Mouse (Mus musculus) CD4-positive helper T cell, adult 2 months (primary cell): ENCODE data around the gene Clpb.
A peak's percentile ranks its signal among the peaks of the same experiment; 100 is the strongest.

ENCODE experiments used
- DNase-seq: peaks from one replicate; pipeline ENCODE4 v3.0.0-alpha.2; 2012; ENCODE audit warnings: low read depth, missing footprints, low spot score

Gene Clpb

DNA sequence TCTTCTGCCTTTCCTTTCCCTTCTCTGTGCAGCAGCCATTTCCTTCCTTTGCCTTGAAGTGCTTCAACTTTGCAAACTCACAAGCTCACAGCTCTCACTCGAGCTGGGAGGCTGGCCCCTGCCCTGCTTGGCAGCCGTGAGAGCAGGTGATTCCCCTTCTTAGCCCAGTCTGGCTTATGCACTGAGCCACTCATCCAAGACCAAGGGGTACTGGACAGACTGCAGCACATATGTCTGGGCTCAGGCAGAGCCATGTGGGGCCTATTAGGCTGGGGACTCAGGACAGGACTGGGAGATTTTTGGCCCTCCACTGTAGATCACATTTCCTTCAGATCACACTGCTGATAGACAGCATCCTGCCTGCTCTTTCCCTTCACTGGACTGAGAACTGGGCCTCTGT lies 10.1 kb downstream of the Clpb start:
- DNase-seq = peak; percentile 57

DNA sequence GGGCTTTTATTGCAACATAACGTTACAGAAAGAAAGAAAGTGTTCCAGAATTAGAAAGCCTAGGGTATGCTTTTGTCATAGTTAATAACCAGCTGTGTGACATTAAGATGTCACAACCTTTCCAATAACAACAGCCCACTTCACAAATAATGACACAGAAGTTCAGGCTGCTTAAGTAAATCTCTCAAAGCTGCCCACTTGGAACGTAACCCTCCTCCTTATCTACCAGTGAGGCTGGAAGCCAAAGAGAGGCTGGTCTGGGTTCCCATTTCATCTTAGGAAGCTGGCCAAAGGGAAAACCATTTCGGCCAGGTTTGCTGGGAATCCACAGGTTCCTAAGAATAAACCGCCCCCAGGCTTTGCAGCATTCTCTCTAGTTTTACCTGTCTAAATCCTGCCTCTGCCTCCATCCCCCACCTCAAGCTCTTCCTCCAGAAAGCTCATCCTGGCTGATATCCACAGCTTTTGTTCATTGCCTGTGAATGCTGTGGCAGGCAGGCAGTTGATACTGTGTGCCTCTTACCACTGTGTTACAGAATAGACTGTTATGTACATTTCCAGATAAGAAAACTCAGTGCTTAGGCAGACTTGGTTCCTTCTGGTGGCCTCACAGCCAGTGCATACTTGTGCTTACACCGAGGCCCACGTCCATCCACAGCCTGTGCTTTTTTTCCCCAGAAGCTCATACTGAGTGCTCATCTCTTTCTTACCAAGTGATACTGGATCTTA lies 12.8 kb downstream of the Clpb start:
- no peak for DNase-seq

DNA sequence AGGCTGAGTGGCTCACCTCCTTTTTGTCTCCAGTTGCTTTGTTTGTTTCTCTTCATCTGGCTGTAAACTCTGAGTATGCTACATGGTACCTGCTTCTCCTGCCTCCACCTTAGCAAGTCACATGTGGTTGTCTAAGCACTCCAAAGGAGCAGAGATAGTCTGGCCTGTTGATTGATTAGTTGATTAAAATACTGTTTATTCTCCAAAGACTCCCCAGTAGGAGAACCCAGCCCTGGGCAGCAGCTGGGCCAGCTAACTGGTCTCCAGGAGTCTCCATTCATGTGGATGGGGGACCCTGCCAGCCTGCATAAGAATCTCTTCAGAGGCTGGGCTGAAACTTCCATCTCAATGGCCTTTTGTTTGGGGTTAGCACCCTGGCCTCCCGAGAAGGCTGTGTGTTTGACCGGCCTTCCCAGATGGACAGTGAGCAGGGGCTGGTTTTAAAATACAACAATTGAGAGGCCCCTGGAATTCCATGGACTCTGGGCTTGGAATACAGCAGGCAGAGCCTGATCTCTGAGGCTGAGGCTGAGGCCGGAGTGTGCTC lies 13.4 kb downstream of the Clpb start:
- no peak for DNase-seq

DNA sequence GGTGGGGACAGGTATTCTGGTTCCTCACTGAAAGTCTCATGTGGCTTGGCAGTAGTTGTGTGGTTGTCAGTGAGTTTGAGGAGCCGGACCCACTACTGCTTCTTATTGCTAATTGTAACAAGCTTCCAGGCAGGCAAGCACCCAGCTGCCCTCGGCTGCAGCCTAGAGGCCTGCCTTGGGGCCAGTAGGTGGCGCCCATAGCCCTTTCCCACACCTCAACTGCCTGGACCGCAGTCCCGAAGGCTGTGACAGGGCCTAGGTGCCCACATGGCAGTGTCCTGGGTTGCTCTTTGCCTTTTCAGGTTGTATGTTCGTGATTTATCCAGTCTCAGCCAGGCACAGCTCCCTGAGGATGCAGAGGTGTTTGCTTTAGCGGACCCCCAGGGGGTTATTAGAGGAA lies 16.2 kb downstream of the Clpb start:
- peak; percentile 58 for DNase-seq

DNA sequence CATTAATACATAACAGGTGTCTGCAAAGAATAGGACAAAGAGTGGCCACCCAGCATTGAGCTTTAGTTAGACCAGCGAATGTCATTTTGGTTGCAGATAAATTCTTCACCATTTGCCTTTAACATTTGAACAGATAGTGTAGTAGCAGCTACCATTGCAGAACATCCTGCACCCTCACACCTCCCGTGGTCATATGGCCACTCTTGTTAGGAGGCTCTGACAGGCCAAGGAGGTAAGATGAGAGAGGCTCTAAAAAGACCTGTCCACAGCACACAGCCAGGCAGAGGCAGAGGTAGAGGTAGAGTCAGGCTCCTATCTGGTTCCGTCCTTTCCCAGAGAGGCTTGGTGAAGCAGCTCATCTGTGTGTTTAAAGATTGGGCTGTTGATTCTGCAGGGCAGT lies 17.5 kb downstream of the Clpb start:
- no peak for DNase-seq

DNA sequence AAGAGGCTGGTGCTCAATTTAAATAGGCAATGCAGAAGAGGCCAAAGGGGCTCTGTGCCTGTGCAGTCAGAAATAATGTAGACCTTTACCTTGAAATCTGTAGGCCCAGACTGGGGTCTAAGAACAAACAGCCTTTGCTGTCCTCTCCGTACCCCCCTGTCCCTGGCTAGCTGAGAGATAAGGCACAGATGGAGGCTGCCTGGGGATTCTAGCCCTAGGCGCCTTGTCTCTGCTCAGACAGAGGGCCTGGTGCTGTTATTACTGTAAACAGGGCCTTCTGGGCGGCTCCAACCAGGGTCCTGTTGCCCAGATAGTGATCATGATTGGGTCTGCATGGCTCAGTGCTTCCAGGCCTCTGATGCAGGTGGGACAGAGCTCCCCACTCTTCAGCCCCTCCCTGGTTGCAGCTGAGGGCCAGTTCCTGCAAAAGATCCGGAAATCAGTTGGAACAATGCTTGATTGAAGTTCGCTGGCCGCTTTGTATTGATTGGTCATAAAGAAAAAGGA lies 18.2 kb downstream of the Clpb start:
- DNase-seq = no peak

DNA sequence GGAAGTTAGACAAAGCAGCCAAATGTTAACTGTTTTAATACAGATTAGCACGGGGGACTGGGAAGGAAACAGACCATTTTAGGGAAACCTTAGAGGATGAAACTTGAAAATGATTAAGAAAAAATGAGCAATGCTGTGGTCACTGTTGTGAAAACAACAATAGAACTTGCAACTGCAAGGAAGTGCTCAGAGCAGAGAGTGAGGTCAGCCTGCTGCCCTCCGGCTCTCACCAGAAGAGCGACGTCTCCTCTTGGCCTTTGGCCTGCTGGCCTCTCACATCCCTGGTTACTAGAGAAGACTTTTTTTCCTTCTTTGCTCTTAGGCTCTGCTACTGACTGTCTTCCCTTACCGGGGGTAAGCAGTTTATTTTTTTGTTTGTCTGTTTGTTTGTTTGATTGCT lies 19.5 kb downstream of the Clpb start:
- no peak for DNase-seq

DNA sequence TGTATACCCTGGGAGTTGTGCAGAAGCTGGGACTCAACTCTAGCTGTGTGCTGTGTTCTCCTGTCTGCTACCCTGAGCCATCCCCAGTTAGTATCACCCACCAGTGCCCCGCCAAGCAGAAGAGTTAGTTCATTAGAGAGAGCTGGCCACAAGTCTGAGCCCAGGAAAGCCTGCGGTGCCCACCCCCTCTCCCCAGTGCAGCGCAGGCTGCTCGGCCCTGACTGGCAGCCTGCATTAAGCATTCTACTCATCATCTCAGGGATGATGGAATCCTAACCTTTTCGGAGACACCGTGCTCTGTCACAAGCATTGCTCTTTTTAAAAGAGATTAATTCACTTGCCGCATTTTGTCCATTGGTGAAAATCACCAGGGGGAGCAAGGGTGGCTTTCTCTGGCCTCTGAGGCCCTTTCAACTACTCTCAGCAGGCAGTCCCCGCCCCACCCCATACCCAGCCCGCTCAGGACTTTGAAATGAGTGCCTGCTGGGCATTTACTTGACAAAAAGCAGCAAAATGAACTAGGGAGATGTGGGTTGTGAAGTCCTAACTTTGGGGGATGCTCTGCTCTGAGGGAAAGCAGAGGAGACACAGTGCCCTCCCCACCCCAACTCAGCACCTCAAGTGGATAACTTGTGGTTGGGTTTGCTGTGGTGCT lies 20.7 kb downstream of the Clpb start:
- no peak for DNase-seq

DNA sequence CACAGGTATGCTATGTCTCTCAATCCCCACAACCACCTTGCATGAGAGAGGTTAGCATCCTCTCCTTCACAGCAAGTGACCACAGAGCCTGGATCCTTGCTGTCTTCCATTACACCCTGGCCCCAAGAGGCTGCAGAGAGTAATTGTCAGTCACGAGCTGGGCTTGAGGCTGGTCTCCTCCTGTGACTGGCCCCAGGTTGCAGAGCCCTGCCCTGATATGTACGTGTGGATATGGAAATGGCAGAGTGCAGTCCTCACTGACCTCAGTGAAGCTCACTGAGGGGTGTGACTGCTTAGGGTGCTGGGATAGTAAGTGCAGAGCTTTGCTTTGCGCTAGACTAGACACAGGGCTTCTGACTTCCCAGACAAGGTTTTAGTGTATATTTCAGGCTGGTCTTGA lies 21.2 kb downstream of the Clpb start:
- no peak for DNase-seq

DNA sequence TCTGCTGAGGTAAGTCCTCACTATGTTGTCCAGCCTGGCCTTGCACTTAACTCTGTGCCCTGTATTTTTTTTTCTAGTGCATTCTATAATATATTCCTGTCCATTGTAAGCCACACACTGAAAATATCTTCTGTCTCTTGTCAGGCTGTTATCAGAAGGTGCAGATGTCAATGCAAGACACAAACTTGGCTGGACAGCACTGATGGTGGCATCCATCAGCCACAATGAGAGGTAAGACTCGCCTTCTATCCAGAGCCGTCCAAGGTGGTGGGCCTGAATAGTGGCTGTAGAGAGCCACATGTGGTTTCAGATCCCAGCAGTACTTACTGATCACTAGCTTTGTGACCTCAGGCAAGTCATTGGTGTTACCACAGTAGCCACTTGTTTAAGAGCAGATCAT lies 23.7 kb downstream of the Clpb start:
- no peak for DNase-seq

DNA sequence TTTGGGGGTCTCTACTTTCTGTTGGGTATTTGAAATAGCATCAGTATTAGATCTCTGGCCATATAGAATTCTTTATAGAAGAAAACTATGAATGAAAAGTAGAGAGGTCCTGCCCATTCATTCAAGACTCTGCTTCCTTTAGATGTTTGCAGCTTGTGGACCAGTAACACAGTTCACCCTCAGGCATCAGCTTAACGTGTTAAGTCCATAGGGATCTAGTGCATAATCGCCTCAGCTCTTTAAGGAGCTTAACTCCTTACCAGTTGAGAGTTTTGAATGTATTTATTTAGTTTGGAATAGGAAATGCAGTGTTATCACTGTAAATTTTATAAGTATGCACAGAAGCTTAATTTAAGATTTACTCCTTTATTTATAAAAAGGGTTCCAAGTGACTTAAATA lies 27.0 kb downstream of the Clpb start:
- DNase-seq = no peak

DNA sequence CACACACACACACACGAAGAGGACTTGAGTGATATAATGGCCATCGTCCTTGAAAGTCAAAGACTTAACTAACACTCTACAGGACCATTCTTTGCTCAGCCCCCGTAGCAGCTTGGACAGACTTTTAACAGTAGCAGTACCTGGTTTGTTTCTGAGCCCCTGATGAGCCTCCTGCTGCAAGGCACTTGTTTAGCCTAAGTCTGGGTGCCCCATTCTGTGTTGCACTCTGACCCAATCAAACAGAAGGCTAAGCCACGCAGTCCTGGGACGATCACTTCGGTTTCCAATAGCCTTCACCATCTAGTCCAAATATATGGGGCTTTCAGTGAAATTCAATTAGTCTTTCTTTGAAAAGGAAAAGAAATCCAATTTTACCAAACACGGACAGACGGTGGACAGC lies 28.4 kb downstream of the Clpb start:
- DNase-seq = no peak

DNA sequence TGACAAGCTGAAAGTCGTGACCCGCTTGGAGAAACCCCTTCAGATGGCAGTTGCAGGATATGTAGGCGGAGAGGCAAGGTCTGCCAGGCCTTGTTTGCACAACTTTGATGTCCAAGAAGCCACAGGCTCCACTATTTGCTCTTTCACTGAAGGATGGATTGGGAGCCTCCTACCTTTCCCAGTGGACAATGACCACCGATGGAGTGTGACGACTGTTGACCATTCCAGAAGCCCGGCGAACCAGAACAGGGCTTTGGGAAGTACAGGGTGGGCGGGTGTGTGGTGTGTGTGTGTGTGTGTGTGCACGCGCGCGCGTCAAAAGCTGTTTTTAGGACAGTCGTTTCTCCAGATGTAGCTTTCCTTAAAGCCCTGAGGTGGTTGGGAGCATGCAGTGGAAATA lies 29.0 kb downstream of the Clpb start:
- DNase-seq = no peak

DNA sequence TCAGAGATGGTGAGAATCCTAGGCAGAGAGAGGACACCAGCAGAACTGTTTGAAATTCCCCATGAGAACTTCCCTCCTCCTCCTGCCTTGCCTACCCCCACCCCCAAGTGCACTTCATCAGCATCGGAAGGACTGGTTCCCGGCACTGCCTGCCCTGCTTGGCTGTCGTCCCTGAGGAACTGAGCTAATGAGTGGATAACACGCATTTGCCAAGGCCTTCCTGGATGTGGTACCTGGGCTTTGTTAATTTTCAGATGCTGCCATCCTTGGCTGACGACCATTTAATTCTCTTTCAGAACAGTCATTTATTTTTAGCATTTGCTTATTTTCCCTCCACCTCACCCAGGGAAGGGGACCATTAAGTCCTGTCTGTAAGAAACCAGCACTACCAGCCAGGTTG lies 32.0 kb downstream of the Clpb start:
- no peak for DNase-seq

DNA sequence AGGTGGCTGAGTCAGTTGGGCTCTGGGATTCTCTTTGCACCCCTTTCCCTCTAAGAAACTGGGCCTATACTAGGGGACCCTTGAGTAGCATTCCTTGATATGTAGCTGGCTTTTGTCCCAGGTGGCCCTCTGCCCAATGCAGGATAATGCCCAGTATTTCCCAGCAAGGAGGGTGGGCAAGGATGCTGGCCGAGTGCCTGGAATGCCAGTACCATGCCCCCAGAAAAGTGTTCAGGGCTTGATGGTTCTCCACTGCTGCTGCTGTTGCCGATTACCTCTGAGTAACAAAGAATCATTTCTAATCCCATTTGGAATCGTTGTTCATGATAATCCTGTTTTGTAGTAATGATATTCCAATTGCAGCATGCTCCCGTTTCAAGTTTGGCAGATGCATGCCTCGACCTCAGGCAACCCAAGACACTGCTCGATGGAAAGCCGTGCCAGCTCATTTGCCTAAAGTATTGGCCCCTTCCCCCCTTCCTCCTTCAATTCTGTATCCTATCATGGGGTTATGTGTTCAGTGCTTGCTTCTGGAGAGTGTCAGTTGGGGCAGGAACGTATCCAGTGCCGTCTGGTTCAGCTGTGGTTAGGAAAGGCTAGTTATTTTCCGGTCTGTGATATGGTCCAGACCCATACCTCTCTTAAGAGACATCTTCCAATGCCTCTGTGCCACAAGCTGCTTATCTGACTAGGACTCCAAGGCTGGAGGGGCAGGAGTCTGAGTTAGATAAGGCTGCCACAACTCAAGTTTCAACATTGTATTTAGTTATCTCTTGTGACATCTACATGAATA lies 33.7 kb downstream of the Clpb start:
- no peak for DNase-seq

DNA sequence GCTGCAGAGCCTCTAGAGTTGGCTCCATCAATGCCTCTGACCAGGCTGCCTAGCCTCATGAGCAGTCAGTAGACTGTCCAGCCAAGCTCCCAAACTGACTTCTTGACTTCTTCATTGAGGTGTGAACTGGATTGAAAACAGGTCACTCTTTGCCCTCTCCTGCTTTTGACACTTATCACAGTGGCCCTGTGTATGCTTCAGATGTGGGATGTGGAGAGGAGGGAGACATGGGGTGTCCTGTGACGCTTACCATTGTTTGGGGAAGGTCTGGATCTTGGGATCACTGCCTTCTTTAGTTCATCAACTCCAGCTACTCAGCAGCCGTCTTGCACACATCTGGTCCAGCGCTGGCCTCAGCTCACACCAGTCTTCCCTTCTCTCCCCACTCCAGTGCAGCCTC lies 36.9 kb downstream of the Clpb start:
- no peak for DNase-seq

DNA sequence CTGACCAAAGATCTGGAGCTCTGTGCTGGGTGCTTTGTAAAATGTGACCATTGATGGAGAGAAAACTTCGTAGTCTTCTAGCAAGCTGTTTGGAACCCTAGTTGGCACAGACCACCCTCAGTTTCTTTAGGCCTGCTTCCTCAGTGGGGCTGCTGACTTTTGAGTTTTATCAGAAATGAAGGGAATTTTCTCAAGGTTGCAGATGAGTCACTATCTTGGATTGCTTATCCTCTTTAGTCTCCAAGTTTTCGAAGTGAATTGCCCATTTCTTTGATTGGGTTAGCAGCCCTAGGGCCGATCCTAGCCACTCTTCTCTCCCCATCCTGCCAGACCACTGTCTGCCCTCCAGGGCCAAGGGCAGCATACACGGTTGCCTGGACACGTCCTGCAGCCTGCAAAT lies 39.3 kb downstream of the Clpb start:
- no peak for DNase-seq

DNA sequence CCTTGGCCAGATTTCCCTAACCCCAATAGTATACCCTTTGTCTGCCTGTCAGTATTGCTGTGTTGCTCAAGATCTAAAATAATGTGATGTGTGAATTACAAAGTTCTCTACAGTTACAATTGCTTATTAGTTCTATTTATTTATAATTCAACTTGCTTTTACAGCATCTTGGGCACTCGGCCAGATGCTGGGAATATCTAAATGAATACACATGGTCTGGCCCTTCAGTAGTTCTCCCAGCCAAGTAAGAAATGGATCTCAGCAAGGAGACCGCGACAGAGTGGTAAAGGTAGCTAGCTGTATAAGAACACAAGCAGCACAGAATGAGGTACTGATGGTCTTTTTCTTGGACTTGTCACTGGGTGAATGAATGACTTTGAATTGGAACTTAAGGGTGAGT lies 46.2 kb downstream of the Clpb start:
- DNase-seq = no peak

DNA sequence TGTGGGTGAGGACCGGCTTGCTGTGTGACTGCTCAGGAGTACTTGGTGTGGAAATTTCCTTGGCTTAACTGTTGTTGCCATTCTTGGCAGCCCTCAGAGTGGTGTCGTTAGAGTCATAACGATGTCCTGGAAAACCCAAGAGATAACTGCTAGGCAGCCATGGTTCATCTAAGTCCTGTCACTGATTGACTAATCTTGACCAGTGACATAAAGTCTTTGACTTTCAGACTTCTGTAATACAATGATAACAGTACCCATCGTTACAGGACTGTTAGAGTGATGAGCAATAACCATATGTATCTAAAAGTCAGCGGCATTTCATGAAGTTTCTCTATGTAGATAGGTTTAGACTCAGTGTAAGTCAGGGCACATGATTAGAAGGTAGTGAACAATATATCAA lies 46.8 kb downstream of the Clpb start:
- DNase-seq = no peak

DNA sequence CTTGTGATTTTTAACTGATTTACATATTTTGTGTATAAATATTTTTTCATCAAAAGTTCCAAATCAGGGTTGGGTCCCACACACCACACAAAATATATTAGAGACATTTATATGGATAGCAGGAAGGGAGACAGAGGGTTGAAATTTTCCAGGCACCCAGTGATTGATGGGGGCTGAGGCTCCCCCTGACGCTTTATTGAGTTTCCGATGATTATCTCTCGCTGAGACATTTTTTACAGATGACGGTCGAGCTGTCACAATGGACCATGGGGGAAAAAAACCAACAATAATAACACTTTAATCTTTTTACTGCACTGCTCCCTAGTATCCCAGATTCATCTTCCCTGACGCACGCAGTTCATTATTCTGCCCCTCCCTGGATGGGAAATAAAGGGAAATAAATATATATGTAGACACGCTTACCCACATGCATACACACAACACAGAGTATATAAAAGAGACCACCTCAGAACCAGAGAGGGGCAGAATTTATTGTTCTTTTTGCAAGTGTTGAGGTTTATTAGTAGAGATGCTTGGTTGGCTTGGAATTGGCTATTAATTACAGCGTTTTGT lies 50.5 kb downstream of the Clpb start:
- DNase-seq = no peak

DNA sequence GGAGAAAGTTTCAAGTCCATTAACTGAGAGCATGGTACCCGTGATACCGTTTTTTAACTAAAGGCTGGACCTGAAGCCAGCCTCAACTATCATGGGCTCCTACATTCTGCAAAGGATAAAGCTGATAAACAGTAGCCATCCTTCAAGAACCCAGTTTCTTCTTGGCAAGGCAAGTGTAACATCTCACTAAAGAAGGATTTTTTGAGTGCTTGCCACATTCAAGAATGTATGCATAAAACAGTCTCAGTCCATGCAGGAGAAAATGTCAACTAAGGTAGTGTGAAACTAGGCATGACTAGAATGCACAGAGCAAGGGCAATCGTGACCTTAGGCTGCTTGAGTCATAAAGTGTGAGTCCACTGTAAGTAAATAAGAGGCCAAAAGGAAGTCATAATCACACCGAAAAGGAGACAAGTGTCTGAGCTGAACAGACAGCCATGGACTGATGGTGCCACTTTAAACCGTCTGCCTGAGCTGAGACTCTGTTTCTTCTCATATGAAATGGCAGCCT lies 51.7 kb downstream of the Clpb start:
- DNase-seq = no peak

DNA sequence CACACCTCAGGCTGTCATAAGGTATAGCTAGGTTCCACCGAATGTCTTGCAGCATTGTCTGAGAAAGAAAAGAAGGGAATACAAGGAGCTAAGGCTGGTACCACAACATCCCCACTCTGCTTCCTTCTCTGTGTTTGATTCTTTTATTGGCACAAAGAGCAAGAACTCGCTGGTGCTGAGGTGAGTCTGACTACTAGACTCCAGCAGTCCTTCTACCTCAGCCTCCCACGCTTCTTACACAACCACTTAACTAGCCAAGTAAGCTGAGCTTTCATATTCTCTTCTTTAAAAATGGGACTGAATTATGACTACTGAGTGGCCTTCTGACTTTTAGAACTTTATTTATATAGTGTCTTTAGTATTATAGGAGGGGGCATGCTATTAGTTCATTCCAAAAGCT lies 56.9 kb downstream of the Clpb start:
- DNase-seq = no peak
